Mouse (Mus musculus): ENCODE results near the gene Sap30bp. TPM values are rescaled to one million over a fixed set of nuclear protein-coding genes. Genes with fewer than 3 reads are reported as not detected.
A peak's percentile ranks its signal among the peaks of the same experiment; 100 is the strongest.

Gene Sap30bp
- polyA plus RNA-seq, 3 experiments from 2014 or later, result 35.6 to 55.2 (median 39.2) TPM

GRCm38 (mm10) chr11:116004186-116004823 is 71.2 kb downstream of the Sap30bp start:
- ATAC-seq, result no peak

GRCm38 (mm10) chr11:116004840-116005700 is 72.0 kb downstream of the Sap30bp start:
- peak; percentile 41 for ATAC-seq

- ATAC-seq, result no peak
Measured at GRCm38 (mm10) chr11:116005701-116006419, 72.8 kb downstream of the Sap30bp start.

- ATAC-seq, result no peak
Measured at GRCm38 (mm10) chr11:116007095-116007850, 74.2 kb downstream of the Sap30bp start.

- no peak for ATAC-seq
Measured at GRCm38 (mm10) chr11:116008411-116008810, 75.3 kb downstream of the Sap30bp start.

- no peak for ATAC-seq
Measured at GRCm38 (mm10) chr11:116008832-116009375, 75.8 kb downstream of the Sap30bp start.

GRCm38 (mm10) chr11:116009661-116010060 is 76.6 kb downstream of the Sap30bp start:
- no peak for ATAC-seq

GRCm38 (mm10) chr11:116010146-116010545 is 77.1 kb downstream of the Sap30bp start:
- ATAC-seq, result no peak

- no peak for ATAC-seq
Measured at GRCm38 (mm10) chr11:116010948-116011347, 77.9 kb downstream of the Sap30bp start.

- no peak for ATAC-seq
Measured at GRCm38 (mm10) chr11:116011529-116012261, 78.6 kb downstream of the Sap30bp start.

- ATAC-seq, result peak; percentile 78
Measured at GRCm38 (mm10) chr11:116012262-116012947, 79.3 kb downstream of the Sap30bp start, which contains the start of gene Galk1. Gene Galk1 (minus strand): TSS chr11:116012719.

GRCm38 (mm10) chr11:116014821-116015220 is 81.7 kb downstream of the Sap30bp start:
- no peak for ATAC-seq

Other genes starting within 250 kb of the Sap30bp start
- gene Grb2, start 224.7 kb upstream of the Sap30bp start, polyA plus RNA-seq (2017; shearing (Covaris generic)), result 10 to 100 TPM; 31.7 to 35.5 (median 33.8) TPM
- gene Tmem94, start 167.8 kb upstream of the Sap30bp start, polyA plus RNA-seq (2017; shearing (Covaris generic)), result 10 to 100 TPM; 10.6 to 12.7 (median 11.5) TPM
- gene Caskin2, start 119.6 kb upstream of the Sap30bp start, polyA plus RNA-seq (2017; shearing (Covaris generic)), result 1 to 10 TPM in 1 of 3 experiments, under 1 TPM in 2; 0.58 to 1.2 (median 0.87) TPM
- 10 to 100 TPM in 2 of 3 experiments, 1 to 10 TPM in 1; 9.8 to 13.2 (median 10.8) TPM for gene Tsen54, start 118.6 kb upstream of the Sap30bp start, polyA plus RNA-seq (2017; shearing (Covaris generic))
- gene Llgl2, start 109.2 kb upstream of the Sap30bp start, polyA plus RNA-seq (2017; shearing (Covaris generic)), result 1 to 10 TPM; 7.0 to 9.7 (median 9.6) TPM
- not detected for gene Myo15b, start 74.9 kb upstream of the Sap30bp start, polyA plus RNA-seq (2017; shearing (Covaris generic))
- 1 to 10 TPM in 2 of 3 experiments, under 1 TPM in 1; 0.40 to 1.4 (median 1.1) TPM for gene Smim5, start 33.3 kb upstream of the Sap30bp start, polyA plus RNA-seq (2017; shearing (Covaris generic))
- 1 to 10 TPM; 2.7 to 5.1 (median 4.3) TPM for gene Smim6, start 21.3 kb upstream of the Sap30bp start, polyA plus RNA-seq (2017; shearing (Covaris generic))
- 10 to 100 TPM; 18.2 to 30.3 (median 23.7) TPM for gene Recql5, start 195 bp downstream of the Sap30bp start, polyA plus RNA-seq (2017; shearing (Covaris generic))
- not detected for gene Itgb4, start 41.4 kb downstream of the Sap30bp start, polyA plus RNA-seq (2017; shearing (Covaris generic))
- 10 to 100 TPM; 14.4 to 20.1 (median 15.9) TPM for gene Galk1, start 79.4 kb downstream of the Sap30bp start, polyA plus RNA-seq (2017; shearing (Covaris generic))
- gene H3f3b, start 94.7 kb downstream of the Sap30bp start, polyA plus RNA-seq (2017; shearing (Covaris generic)), result 1,000 to 10,000 TPM; 1,545 to 2,086 (median 2,075) TPM
- 10 to 100 TPM; 10.1 to 14.6 (median 12.7) TPM for gene Unk, start 97.0 kb downstream of the Sap30bp start, polyA plus RNA-seq (2017; shearing (Covaris generic))
- gene Unc13d, start 144.7 kb downstream of the Sap30bp start, polyA plus RNA-seq (2017; shearing (Covaris generic)), result 100 to 1,000 TPM in 1 of 3 experiments, 10 to 100 TPM in 2; 80.1 to 128 (median 81.9) TPM
- 100 to 1,000 TPM; 153 to 156 (median 154) TPM for gene Wbp2, start 153.7 kb downstream of the Sap30bp start, polyA plus RNA-seq (2017; shearing (Covaris generic))
- gene Trim47, start 193.9 kb downstream of the Sap30bp start, polyA plus RNA-seq (2017; shearing (Covaris generic)), result under 1 TPM in 1 of 3 experiments, not detected in 2; 0.39 TPM
- 10 to 100 TPM in 2 of 3 experiments, 1 to 10 TPM in 1; 9.5 to 13.3 (median 11.4) TPM for gene Trim65, start 197.8 kb downstream of the Sap30bp start, polyA plus RNA-seq (2017; shearing (Covaris generic))
- gene Mrpl38, start 205.6 kb downstream of the Sap30bp start, polyA plus RNA-seq (2017; shearing (Covaris generic)), result 10 to 100 TPM; 14.3 to 30.6 (median 28.0) TPM
- 1 to 10 TPM; 3.2 to 3.5 (median 3.3) TPM for gene Fbf1, start 234.9 kb downstream of the Sap30bp start, polyA plus RNA-seq (2017; shearing (Covaris generic))